Mouse (Mus musculus) erythroblast, embryonic 14.5 days (primary cell): ENCODE results near the gene Map3k13. TPM values are rescaled to one million over a fixed set of nuclear protein-coding genes. Genes with fewer than 3 reads are reported as not detected.
"Not testable (repeated sequence)": the region's sequence is repeated elsewhere in the genome, so short reads cannot be mapped to it uniquely, and the experiment has no call there.

Experiments
- H3K27me3 ChIP-seq: 2 replicates; pipeline ENCODE4 v1.6.1; 2012; ENCODE audit warnings: inconsistent platforms; ENCODE audit not compliant: control insufficient read depth
- H3K36me3 ChIP-seq: 2 replicates; pipeline ENCODE4 v1.6.1; 2012; ENCODE audit warnings: mild to moderate bottlenecking, inconsistent platforms; ENCODE audit not compliant: control insufficient read depth
- H3K4me1 ChIP-seq: 2 replicates; pipeline ENCODE4 v1.6.1; 2012; ENCODE audit warnings: inconsistent platforms; ENCODE audit not compliant: control insufficient read depth
- H3K4me3 ChIP-seq: replicated peaks from 2 replicates; pipeline ENCODE3; 2012; ENCODE audit warnings: moderate library complexity, mild to moderate bottlenecking, inconsistent platforms
- H3K9me3 ChIP-seq: 2 replicates; pipeline ENCODE4 v1.6.1; 2012; ENCODE audit warnings: low read length, inconsistent platforms, mixed read lengths; ENCODE audit not compliant: control insufficient read depth
- GATA1 ChIP-seq: IDR thresholded peaks from 2 replicates; pipeline ENCODE4 v1.6.1; 2012; ENCODE audit warnings: low read length, inconsistent platforms, mixed read lengths
- TAL1 ChIP-seq: IDR thresholded peaks from 3 replicates; pipeline ENCODE4 v1.6.1; 2012; ENCODE audit warnings: low read length, inconsistent platforms, mixed read lengths
- polyA plus RNA-seq: library from polyadenylated mRNA; stranded (reverse); fragments of >175 nt; gene quantifications from 2 replicates; pipeline ENCODE4 v1.2.3, GENCODE M21; 2012

Gene Map3k13
- polyA plus RNA-seq, 1 experiment = 0.01 TPM

DNA sequence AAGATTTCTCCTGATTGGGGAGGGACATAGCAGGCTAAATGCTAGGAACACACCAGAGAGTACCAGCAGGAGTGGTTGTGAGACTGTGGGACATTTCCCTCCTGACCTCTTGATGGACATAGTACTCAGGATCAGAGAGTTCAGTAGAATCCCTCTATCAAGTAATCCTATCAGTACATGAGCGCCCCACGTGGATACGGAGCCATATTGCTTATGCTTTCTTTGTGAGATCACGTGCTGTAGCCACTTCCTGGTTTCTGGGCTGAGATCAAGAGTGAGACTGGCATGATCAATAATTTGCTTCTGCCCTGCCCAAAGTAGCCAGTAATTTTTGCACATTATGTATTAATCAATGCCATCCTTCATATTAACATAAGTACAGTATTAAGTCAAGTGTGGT is 9.1 kb upstream of the Map3k13 start:
- Histone ChIP-seq H3K27me3 (no peaks in the 10 kb centered on the region), H3K9me3 (no peaks in the 10 kb centered on the region), H3K4me3 (no peak overlapping the region), H3K4me1 (peaks cover 38% of the 10 kb centered on the region), H3K36me3 (peaks cover 4% of the 10 kb centered on the region)
- TF ChIP-seq TAL1 (no peak), GATA1 (no peak)

DNA sequence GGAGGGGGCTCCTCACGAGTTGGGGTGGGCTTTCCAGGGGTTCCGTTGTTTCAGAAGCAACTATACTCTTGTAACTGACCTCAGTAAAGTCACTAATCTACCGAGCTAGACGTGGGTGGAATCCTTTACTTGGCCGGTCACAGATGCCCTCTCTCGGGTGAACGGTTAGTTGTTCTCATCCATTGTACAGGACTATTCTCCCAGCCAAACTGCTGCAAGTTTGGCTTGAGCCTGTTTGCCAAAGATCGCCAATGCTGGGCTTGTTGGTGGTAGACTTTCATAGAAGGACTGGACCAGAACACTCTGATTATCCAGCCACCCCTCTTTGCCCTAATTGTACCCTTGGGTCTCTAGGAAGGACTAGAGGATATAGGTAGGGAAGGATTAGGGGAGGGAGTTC is 7.8 kb upstream of the Map3k13 start:
- Histone ChIP-seq H3K9me3 (no peaks in the 10 kb centered on the region), H3K4me3 (no peak overlapping the region), H3K4me1 (peaks cover 49% of the 10 kb centered on the region), H3K36me3 (peaks cover 4% of the 10 kb centered on the region), H3K27me3 (no peaks in the 10 kb centered on the region)
- TF ChIP-seq TAL1 (no peak), GATA1 (no peak)

DNA sequence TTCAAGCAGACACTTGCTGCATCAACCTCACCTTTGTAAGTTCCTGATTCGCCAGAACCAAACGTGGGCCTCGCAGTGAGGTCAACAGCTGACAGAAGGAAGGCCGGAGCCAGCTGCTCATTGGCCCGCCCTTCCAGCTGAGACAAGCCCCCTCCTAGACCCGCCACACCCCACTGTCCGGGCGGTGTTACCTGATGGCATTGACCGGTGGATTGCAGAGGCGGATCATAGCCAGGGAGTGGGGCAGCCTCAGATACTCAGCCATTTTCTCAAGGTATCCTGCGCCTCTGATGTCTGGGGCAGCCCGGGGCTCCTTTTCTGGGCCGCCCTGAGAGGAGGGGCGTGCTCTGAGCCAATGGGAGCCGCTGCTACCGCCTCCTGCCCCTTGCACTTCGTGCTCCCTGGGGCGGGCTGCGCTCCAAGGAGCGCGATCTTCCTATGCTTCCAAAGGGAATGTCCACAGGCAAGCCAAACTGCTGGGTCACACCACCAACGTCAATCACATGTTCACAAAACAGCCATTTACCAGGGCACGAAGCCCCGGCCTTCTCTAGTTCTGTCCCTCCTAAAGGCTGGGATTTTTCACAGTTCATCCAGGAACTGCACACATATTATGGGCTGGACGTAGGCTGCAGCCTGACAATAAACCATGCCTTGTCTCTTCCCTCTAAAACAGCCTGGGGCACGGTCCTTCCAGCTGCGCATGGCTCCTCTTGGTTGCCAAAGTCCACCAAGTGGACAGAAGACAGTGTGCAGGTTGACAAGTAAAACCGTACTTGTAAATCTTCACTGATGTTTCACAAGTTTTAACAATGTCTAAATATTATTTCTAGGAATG is 6.4 kb upstream of the Map3k13 start, which contains the start of gene Ehhadh:
Gene Ehhadh (minus strand): TSS at position 292 of the 838 bp plus-strand sequence.
- Histone ChIP-seq H3K36me3 (peaks cover 4% of the 10 kb centered on the region), H3K9me3 (no peaks in the 10 kb centered on the region), H3K27me3 (no peaks in the 10 kb centered on the region), H3K4me3 (peak within 1 kb of the TSS; percentile 70), H3K4me1 (peaks cover 63% of the 10 kb centered on the region)
- no peak for TF ChIP-seq TAL1
- no peak for TF ChIP-seq GATA1

DNA sequence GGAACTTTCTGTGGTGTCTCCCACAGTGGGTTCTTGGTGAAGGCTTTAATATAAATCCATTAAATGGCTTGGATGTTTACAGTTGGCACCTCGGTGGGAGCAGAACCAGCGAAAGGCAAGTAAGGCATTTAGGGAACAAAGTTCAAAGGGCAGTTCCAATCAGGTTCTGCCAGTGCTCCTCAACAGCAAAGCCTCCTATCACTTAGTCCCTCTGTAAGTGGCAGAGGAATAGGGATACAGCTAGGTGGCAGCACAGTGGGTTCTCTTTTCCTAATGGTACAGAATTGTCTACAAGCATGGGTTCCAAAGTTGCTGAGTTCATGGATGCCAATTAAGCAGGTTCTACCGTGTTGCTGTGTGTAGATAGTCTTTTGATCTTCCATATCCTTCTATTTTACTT is 5.6 kb upstream of the Map3k13 start:
- Histone ChIP-seq H3K36me3 (peaks cover 4% of the 10 kb centered on the region), H3K27me3 (no peaks in the 10 kb centered on the region), H3K4me3 (no peak overlapping the region), H3K4me1 (peaks cover 70% of the 10 kb centered on the region), H3K9me3 (no peaks in the 10 kb centered on the region)
- TF ChIP-seq TAL1 (no peak), GATA1 (no peak)

DNA sequence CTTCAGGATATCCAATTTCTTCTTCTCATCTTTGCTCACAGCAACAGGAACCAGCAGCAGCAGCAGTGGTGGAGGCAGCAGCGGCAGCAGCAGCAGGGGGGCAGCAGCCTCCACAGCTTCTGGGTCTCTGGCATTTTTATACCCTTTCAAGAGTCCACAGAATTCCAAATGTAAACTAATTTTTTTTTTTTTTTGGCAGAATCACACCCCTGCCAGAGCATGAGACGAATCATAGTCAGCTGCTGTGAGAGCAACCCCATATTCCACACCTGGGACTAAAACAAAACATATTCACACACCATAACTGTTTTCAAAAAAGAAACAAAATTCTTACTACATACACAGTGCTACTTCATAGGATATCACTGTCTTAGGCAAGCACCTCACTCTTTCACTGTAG is 5.0 kb upstream of the Map3k13 start:
- peaks cover 74% of the 10 kb centered on the region for H3K4me1 ChIP-seq

DNA sequence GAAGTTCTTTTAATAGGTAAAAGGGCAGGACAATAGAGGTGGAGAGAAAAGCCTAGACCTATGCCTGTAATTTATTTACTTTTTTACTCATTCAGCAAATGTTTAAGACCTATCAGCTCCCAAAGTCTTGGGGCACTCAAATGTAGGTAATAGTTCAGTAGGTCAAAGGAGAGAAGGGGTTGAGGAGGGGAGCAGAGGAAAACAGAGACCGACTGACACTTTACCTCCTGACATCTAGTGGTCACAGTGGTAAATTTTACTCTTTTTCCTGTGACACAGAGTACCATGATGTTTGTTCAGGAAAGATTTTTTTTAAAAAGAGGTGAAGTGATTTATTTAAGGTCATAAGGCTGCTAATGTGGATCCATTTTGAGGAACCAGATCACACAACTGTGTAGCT is 3.7 kb upstream of the Map3k13 start:
- H3K36me3 ChIP-seq = no peaks in the 10 kb centered on the region
- H3K4me3 ChIP-seq = no peak overlapping the region
- TF ChIP-seq TAL1 = no peak
- TF ChIP-seq GATA1 = no peak
- no peaks in the 10 kb centered on the region for H3K27me3 ChIP-seq
- H3K9me3 ChIP-seq = no peaks in the 10 kb centered on the region
- H3K4me1 ChIP-seq = peaks cover 74% of the 10 kb centered on the region

More for the DNA sequence above, 5.0 kb upstream of the Map3k13 start:
- H3K9me3 ChIP-seq = no peaks in the 10 kb centered on the region
- no peak overlapping the region for H3K4me3 ChIP-seq
- H3K27me3 ChIP-seq = no peaks in the 10 kb centered on the region
- peaks cover 4% of the 10 kb centered on the region for H3K36me3 ChIP-seq
- TF ChIP-seq TAL1 (no peak), GATA1 (no peak)

DNA sequence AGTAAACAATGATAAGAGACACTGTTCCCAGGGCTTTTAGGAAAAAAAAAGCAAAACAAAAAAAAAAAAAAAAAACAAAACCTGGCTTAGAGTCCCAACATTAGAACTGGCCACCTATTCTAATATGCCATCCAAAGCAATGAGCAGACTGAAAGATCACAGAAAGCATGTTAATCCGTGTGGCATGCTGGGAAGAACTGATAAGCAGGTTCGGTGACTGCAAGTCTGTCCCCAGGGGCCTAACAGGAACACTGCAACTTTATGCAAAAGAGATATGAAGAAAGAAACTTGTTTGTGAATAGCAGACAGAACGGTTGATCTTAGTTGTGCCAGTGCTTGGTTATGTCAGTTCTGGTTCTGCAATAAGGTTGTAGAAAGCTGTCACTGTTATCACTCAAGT is 2.4 kb upstream of the Map3k13 start:
- TF ChIP-seq TAL1 (peak; percentile 70), GATA1 (peak; percentile 69)
- H3K4me1 ChIP-seq = peaks cover 76% of the 10 kb centered on the region

DNA sequence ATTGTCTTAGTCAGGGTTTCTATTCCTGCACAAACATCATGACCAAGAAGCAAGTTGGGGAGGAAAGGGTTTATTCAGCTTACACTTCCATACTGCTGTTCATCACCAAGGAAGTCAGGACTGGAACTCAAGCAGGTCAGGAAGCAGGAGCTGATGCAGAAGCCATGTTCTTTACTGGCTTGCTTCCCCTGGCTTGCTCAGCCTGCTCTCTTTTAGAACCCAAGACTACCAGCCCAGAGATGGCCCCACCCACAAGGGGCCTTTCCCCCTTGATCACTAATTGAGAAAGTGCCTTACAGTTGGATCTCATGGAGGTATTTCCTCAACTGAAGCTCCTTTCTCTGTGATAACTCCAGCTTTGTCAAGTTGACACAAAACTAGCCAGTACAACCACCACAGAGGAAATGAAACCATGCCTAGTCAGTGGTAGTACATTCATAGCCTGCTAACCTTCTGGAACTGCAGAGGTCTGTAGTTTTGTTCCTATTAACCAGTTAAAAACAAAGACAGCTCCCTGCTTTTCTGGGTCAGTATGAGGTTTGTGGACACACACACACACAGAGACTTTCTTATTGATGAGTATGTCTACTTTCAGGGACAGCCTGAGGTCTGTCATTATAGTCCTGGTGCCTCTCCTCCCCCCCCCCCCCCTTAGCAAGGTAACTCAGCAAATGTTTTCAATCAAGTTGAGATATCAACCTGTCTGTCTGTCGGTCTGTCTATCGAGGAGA is 901 bp upstream of the Map3k13 start:
- H3K4me3 ChIP-seq = peak overlapping the region; percentile 90

More for the DNA sequence above, 2.4 kb upstream of the Map3k13 start:
- H3K4me3 ChIP-seq = peak overlapping the region; percentile 15
- no peaks in the 10 kb centered on the region for H3K9me3 ChIP-seq
- H3K27me3 ChIP-seq = no peaks in the 10 kb centered on the region
- peaks cover 4% of the 10 kb centered on the region for H3K36me3 ChIP-seq

DNA sequence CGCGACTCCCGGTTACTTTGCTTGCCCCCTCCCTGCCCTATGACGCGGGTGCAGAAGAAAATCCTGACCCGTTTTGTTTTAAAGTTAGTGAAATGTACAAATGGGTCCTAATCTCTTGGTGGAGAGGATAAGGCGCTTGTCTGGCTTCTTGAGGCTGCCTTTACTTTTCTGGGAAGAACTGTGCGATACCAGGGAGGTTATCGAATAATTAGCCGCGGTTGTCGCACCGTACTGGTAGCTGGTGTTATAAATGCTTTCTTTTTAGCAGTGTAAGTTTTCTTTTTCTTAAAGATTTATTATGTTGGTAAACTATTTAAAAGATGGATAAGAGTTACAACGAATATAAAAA is 525 bp downstream of the Map3k13 start:
- Histone ChIP-seq H3K9me3 (no peaks in the 10 kb centered on the region), H3K27me3 (no peaks in the 10 kb centered on the region), H3K4me1 (peaks cover 54% of the 10 kb centered on the region), H3K4me3 (peak overlapping the region; percentile 90), H3K36me3 (peaks cover 31% of the 10 kb centered on the region)
- TF ChIP-seq GATA1 (no peak), TAL1 (no peak)

More for the DNA sequence above, 901 bp upstream of the Map3k13 start:
- not testable (repeated sequence) for H3K9me3 ChIP-seq, H3K27me3 ChIP-seq
- Histone ChIP-seq H3K4me1 (peaks cover 67% of the 10 kb centered on the region), H3K36me3 (peaks cover 19% of the 10 kb centered on the region)
